Mouse (Mus musculus) MEL (cell line): ENCODE data around the gene Dnaaf3.
A peak's percentile ranks its signal among the peaks of the same experiment; 100 is the strongest.

Experiments
- E2F4 ChIP-seq: IDR thresholded peaks from 2 replicates; pipeline ENCODE4 v1.6.1; 2011; ENCODE audit warnings: low read depth, low read length, improper control_type of control experiment, borderline replicate concordance
- TAL1 ChIP-seq: IDR thresholded peaks from 2 replicates; pipeline ENCODE4 v1.6.1; 2012; ENCODE audit warnings: mild to moderate bottlenecking, inconsistent platforms, low read length, moderate library complexity, mixed read lengths
- ZNF384 ChIP-seq: IDR thresholded peaks from 2 replicates; pipeline ENCODE4 v1.6.1; 2012; ENCODE audit warnings: low read depth, mild to moderate bottlenecking, inconsistent platforms, low read length, improper control_type of control experiment

DNA sequence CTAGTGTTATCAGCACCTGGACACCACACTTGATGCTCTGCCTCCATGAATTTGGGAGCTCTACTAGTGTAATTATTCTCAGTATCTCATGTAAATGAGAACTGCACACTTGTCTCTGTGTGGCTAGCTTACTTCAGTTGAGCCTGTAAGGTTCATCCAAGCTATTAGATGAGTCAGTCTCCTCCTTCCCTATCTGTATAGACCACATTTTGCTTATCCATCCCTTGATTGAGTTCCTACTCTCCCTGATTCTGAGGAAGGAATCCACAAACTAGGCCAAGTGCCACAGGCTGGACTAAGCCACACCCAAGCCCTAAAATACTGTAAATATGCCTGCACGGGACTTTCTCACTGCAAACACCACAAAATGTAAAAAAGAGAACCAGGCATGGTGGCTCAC, 38.3 kb downstream of the Dnaaf3 start:
- TF ChIP-seq TAL1 (peak; percentile 79), ZNF384 (no peak), E2F4 (no peak)
